Mouse (Mus musculus): ENCODE data around the gene Gdf15. TPM values are rescaled to one million over a fixed set of nuclear protein-coding genes. Genes with fewer than 3 reads are reported as not detected.
A peak's percentile ranks its signal among the peaks of the same experiment; 100 is the strongest.

Gdf15 gene
- 4.4 and 4.9 TPM in 2 replicates for polyA plus RNA-seq (2016; fragmentation: Nextera tagmentation; extraction: Ambion mirVana)

GRCm38 (mm10) chr8:70632346-70632892 lies at the start of gene Gdf15:
Gene Gdf15, minus strand, starts transcription at chr8:70632456.
- Histone ChIP-seq H3K4me2 (peak within 1 kb of the TSS; percentile 78), H3K4me1 (peaks cover 70% of the 10 kb centered on the region), H3K9ac (peak within 1 kb of the TSS; percentile 75), H3K36me3 (0 out of 2 replicates have a peak, but pooled peaks cover 3% of the 10 kb centered on the region), H3K4me3 (peak within 1 kb of the TSS; percentile 67), H3K27ac (peak within 1 kb of the TSS; percentile 79), H3K9me3 (replicated peaks) (no peaks in the 10 kb centered on the region), H3K27me3 (replicated peaks) (peaks cover 21% of the 10 kb centered on the region)
- ATAC-seq: 0 out of 2 replicates have a peak, but pooled peaks have one; percentile 6
- 65% methylated on average over 6 of the region's 6 CpGs for WGBS (ENCODE audit: insufficient replicate concordance)

GRCm38 (mm10) chr8:70681410-70681809 lies 49.2 kb upstream of the Gdf15 start:
- Histone ChIP-seq H3K9me3 (replicated peaks) (no peaks in the 10 kb centered on the region), H3K27me3 (replicated peaks) (peaks cover 25% of the 10 kb centered on the region), H3K27ac (no peak overlapping the region), H3K4me3 (no peak overlapping the region), H3K4me2 (no peak overlapping the region), H3K4me1 (peaks cover 60% of the 10 kb centered on the region), H3K36me3 (peaks cover 40% of the 10 kb centered on the region), H3K9ac (no peak overlapping the region)
- ATAC-seq: 0 out of 2 replicates have a peak, but pooled peaks have one; percentile 28
- 52% methylated on average over 3 of the region's 3 CpGs for WGBS (ENCODE audit: insufficient replicate concordance)

- 74% methylated on average over 3 of the region's 3 CpGs for WGBS (ENCODE audit: insufficient replicate concordance)
- no peak for ATAC-seq
Measured at GRCm38 (mm10) chr8:70680039-70680438, 47.8 kb upstream of the Gdf15 start.

GRCm38 (mm10) chr8:70679404-70679803 lies 47.1 kb upstream of the Gdf15 start:
- Histone ChIP-seq H3K36me3 (peaks cover 45% of the 10 kb centered on the region), H3K4me1 (peaks cover 80% of the 10 kb centered on the region), H3K27me3 (replicated peaks) (peaks cover 17% of the 10 kb centered on the region), H3K4me3 (no peak overlapping the region), H3K9ac (no peak overlapping the region), H3K4me2 (no peak overlapping the region), H3K27ac (peak overlapping the region; percentile 46; the same call in 1 of the 2 replicates), H3K9me3 (replicated peaks) (no peaks in the 10 kb centered on the region)
- 83% methylated on average over 4 of the region's 4 CpGs for WGBS (ENCODE audit: insufficient replicate concordance)
- ATAC-seq: no peak

More at GRCm38 (mm10) chr8:70680039-70680438, 47.8 kb upstream of the Gdf15 start:
- Histone ChIP-seq H3K27me3 (replicated peaks) (peaks cover 17% of the 10 kb centered on the region), H3K4me2 (no peak overlapping the region), H3K27ac (peak overlapping the region; percentile 21; the same call in 1 of the 2 replicates), H3K4me3 (no peak overlapping the region), H3K4me1 (peaks cover 74% of the 10 kb centered on the region), H3K9me3 (replicated peaks) (no peaks in the 10 kb centered on the region), H3K9ac (no peak overlapping the region), H3K36me3 (peaks cover 45% of the 10 kb centered on the region)

- Histone ChIP-seq H3K9ac (no peak overlapping the region), H3K9me3 (replicated peaks) (no peaks in the 10 kb centered on the region), H3K4me1 (peaks cover 87% of the 10 kb centered on the region), H3K36me3 (peaks cover 45% of the 10 kb centered on the region), H3K27ac (peak overlapping the region; percentile 46), H3K4me3 (no peak overlapping the region), H3K4me2 (no peak overlapping the region), H3K27me3 (replicated peaks) (peaks cover 9% of the 10 kb centered on the region; the same call in 1 of the 2 replicates)
- ATAC-seq: no peak
Measured at GRCm38 (mm10) chr8:70678679-70679078, 46.4 kb upstream of the Gdf15 start.

GRCm38 (mm10) chr8:70677451-70678080 lies 45.3 kb upstream of the Gdf15 start:
- peak overlapping the region; percentile 8; the same call in 1 of the 2 replicates for H3K4me3 ChIP-seq
- H3K36me3 ChIP-seq: peaks cover 45% of the 10 kb centered on the region
- no peak for ATAC-seq
- H3K9me3 ChIP-seq (replicated peaks): no peaks in the 10 kb centered on the region
- H3K27me3 ChIP-seq (replicated peaks): peaks cover 3% of the 10 kb centered on the region; the same call in 1 of the 2 replicates
- 85% methylated on average over 15 of the region's 15 CpGs for WGBS (ENCODE audit: insufficient replicate concordance)
- peak overlapping the region; percentile 51 for H3K9ac ChIP-seq
- peak overlapping the region; percentile 58 for H3K4me2 ChIP-seq
- H3K27ac ChIP-seq: peak overlapping the region; percentile 81
- H3K4me1 ChIP-seq: peaks cover 90% of the 10 kb centered on the region

- WGBS (ENCODE audit: insufficient replicate concordance): 38% methylated on average over 1 of the region's 1 CpGs
- H3K4me3 ChIP-seq: no peak overlapping the region
- peaks cover 42% of the 10 kb centered on the region for H3K36me3 ChIP-seq
- no peaks in the 10 kb centered on the region for H3K9me3 ChIP-seq (replicated peaks)
- H3K9ac ChIP-seq: peak overlapping the region; percentile 69; the same call in 1 of the 2 replicates
- peak overlapping the region; percentile 93 for H3K27ac ChIP-seq
- peaks cover 79% of the 10 kb centered on the region for H3K4me1 ChIP-seq
- no peak for ATAC-seq
- H3K27me3 ChIP-seq (replicated peaks): no peaks in the 10 kb centered on the region
- peak overlapping the region; percentile 89 for H3K4me2 ChIP-seq
Measured at GRCm38 (mm10) chr8:70675336-70675735, 43.1 kb upstream of the Gdf15 start.

- H3K4me3 ChIP-seq: peak overlapping the region; percentile 69
- peaks cover 74% of the 10 kb centered on the region for H3K4me1 ChIP-seq
- H3K27ac ChIP-seq: peak overlapping the region; percentile 93
Measured at GRCm38 (mm10) chr8:70674716-70675115, 42.5 kb upstream of the Gdf15 start.

GRCm38 (mm10) chr8:70674109-70674508 lies 41.9 kb upstream of the Gdf15 start:
- Histone ChIP-seq H3K27me3 (replicated peaks) (no peaks in the 10 kb centered on the region), H3K4me2 (peak overlapping the region; percentile 89), H3K4me3 (peak overlapping the region; percentile 69), H3K36me3 (peaks cover 30% of the 10 kb centered on the region), H3K9ac (peak overlapping the region; percentile 69), H3K27ac (peak overlapping the region; percentile 93), H3K4me1 (peaks cover 68% of the 10 kb centered on the region), H3K9me3 (replicated peaks) (no peaks in the 10 kb centered on the region)
- ATAC-seq: no peak
- 67% methylated on average over 3 of the region's 3 CpGs for WGBS (ENCODE audit: insufficient replicate concordance)

More at GRCm38 (mm10) chr8:70674716-70675115, 42.5 kb upstream of the Gdf15 start:
- 0 out of 2 replicates have a peak, but pooled peaks have one; percentile 6 for ATAC-seq
- Histone ChIP-seq H3K4me2 (peak overlapping the region; percentile 89), H3K9ac (peak overlapping the region; percentile 69), H3K36me3 (peaks cover 36% of the 10 kb centered on the region), H3K9me3 (replicated peaks) (no peaks in the 10 kb centered on the region), H3K27me3 (replicated peaks) (no peaks in the 10 kb centered on the region)
- WGBS (ENCODE audit: insufficient replicate concordance): 43% methylated on average over 4 of the region's 4 CpGs

GRCm38 (mm10) chr8:70673079-70673856 lies 41.0 kb upstream of the Gdf15 start, which contains the start of gene Lsm4:
Gene Lsm4, plus strand, starts transcription at chr8:70673248.
- Histone ChIP-seq H3K4me3 (peak within 1 kb of the TSS; percentile 69), H3K27ac (peak within 1 kb of the TSS; percentile 93), H3K27me3 (replicated peaks) (no peaks in the 10 kb centered on the region), H3K36me3 (peaks cover 22% of the 10 kb centered on the region), H3K9me3 (replicated peaks) (no peaks in the 10 kb centered on the region), H3K4me2 (peak within 1 kb of the TSS; percentile 89), H3K9ac (peak within 1 kb of the TSS; percentile 72), H3K4me1 (peaks cover 60% of the 10 kb centered on the region)
- peak; percentile 92 for ATAC-seq
- WGBS (ENCODE audit: insufficient replicate concordance): under 1% methylated on average over 60 of the region's 60 CpGs

- Histone ChIP-seq H3K36me3 (peaks cover 14% of the 10 kb centered on the region), H3K27ac (peak overlapping the region; percentile 93), H3K9me3 (replicated peaks) (no peaks in the 10 kb centered on the region), H3K27me3 (replicated peaks) (no peaks in the 10 kb centered on the region), H3K4me3 (peak overlapping the region; percentile 69), H3K4me2 (peak overlapping the region; percentile 89), H3K4me1 (peaks cover 52% of the 10 kb centered on the region), H3K9ac (peak overlapping the region; percentile 72)
- WGBS (ENCODE audit: insufficient replicate concordance): 33% methylated on average over 19 of the region's 19 CpGs
- ATAC-seq: peak; percentile 2
Measured at GRCm38 (mm10) chr8:70672325-70673078, 40.2 kb upstream of the Gdf15 start.
